Mouse (Mus musculus) liver, postnatal 0 days (tissue): ENCODE measurements around the gene Wdr34. TPM values are rescaled to one million over a fixed set of nuclear protein-coding genes. Genes with fewer than 3 reads are reported as not detected.
A peak's percentile ranks its signal among the peaks of the same experiment; 100 is the strongest.

Experiments used
- ATAC-seq: fragments of 200-750 bp; cut with Nextera tagmentation; 2 replicates; pipeline ENCODE4 v1.8.0; 2017; ENCODE audit warnings: mild to moderate bottlenecking, moderate library complexity
- DNase-seq: peaks from one replicate; pipeline ENCODE4 v3.0.0-alpha.2; 2016
- H3K27ac ChIP-seq: fragments of 300-500 bp; sonication (generic); 2 replicates; pipeline ENCODE4 v1.5.1; 2014; ENCODE audit warnings: antibody characterized with exemption, moderate library complexity, mild to moderate bottlenecking, low read depth
- H3K27me3 ChIP-seq: fragments of 300-500 bp; sonication (generic); 2 replicates; pipeline ENCODE4 v1.6.1; 2014; ENCODE audit warnings: low read length, control low read depth, mixed read lengths; ENCODE audit not compliant: insufficient read depth
- H3K36me3 ChIP-seq: fragments of 300-500 bp; sonication (generic); replicated peaks from 2 replicates; pipeline ENCODE4 v1.6.1; 2014; ENCODE audit warnings: mild to moderate bottlenecking, control low read depth, low read length, moderate library complexity, mixed read lengths; ENCODE audit not compliant: insufficient read depth
- H3K4me1 ChIP-seq: fragments of 300-500 bp; sonication (generic); 2 replicates; pipeline ENCODE4 v1.6.1; 2014; ENCODE audit warnings: antibody characterized with exemption, mild to moderate bottlenecking, control low read depth; ENCODE audit not compliant: insufficient read depth
- H3K4me2 ChIP-seq: fragments of 300-500 bp; sonication (generic); 2 replicates; pipeline ENCODE4 v1.6.1; 2014; ENCODE audit warnings: low read depth, mild to moderate bottlenecking, low read length, moderate library complexity, mixed read lengths
- H3K4me3 ChIP-seq: fragments of 300-500 bp; sonication (generic); 2 replicates; pipeline ENCODE4 v1.5.1; 2014; ENCODE audit warnings: low read depth, low read length
- H3K9ac ChIP-seq: fragments of 300-500 bp; sonication (generic); replicated peaks from 2 replicates; pipeline ENCODE4 v1.6.1; 2014; ENCODE audit warnings: mild to moderate bottlenecking, moderate library complexity
- H3K9me3 ChIP-seq: fragments of 300-500 bp; sonication (generic); 2 replicates; pipeline ENCODE4 v1.6.1; 2016; ENCODE audit warnings: mild to moderate bottlenecking, control low read depth, low read length, mixed read lengths
- CTCF ChIP-seq: sonication (generic); IDR thresholded peaks from 2 replicates; pipeline ENCODE4 v1.5.1; 2016; ENCODE audit warnings: antibody characterized with exemption, low read depth
- EP300 ChIP-seq: IDR thresholded peaks from 2 replicates; pipeline ENCODE4 v1.6.1; 2016; ENCODE audit warnings: antibody characterized with exemption, low read depth, mild to moderate bottlenecking
- WGBS: fragments of 180-500 bp; shearing (Covaris S2); extraction: QIAGEN DNeasy Blood & Tissue Kit; methylation state at CpG from one replicate; pipeline ENCODE4 v1.1.7; 2014; ENCODE audit not compliant: insufficient replicate concordance; 5-methylcytosine and 5-hydroxymethylcytosine counted together
- polyA plus RNA-seq: library from polyadenylated mRNA; unstranded; fragments of >200 nt; fragmentation: Nextera tagmentation; extraction: Ambion mirVana; gene quantifications from 2 replicates; pipeline ENCODE4 v1.2.1, GENCODE M21; 2015

Wdr34 gene
- polyA plus RNA-seq, 1 experiment from 2014 or later = 6.6 TPM

DNA sequence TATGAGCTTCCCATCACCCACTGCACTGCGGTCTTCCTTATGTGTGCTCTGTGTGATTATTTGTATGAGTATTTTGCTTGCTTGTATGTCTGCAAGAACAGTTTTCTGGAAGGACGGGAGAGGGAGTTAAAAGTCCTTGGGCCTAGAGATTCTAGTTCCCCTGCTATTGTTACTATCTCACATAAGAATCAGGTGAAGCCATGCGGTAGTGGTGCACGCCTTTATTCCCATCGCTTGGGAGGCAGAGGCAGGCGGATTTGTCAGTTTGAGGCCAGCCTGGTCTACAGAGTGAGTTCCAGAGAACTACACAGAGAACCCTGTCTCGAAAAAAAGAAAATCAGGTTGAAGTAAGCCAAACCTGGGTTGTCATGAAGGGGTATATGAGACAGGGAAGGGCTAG is 24.2 kb upstream of the Wdr34 start:
- Histone ChIP-seq H3K9me3 (no peaks in the 10 kb centered on the region), H3K4me2 (no peak overlapping the region), H3K36me3 (peaks cover 27% of the 10 kb centered on the region), H3K27me3 (no peaks in the 10 kb centered on the region), H3K27ac (no peak overlapping the region), H3K4me3 (no peak overlapping the region), H3K4me1 (peaks cover 8% of the 10 kb centered on the region), H3K9ac (no peak overlapping the region)
- DNase-seq (no peak), ATAC-seq (no peak)
- 73% methylated on average over 7 of the region's 7 CpGs for WGBS
- TF ChIP-seq CTCF = no peak

- Histone ChIP-seq H3K9ac (peak overlapping the region; percentile 96), H3K27ac (no peak overlapping the region), H3K27me3 (no peaks in the 10 kb centered on the region), H3K4me1 (peaks cover 28% of the 10 kb centered on the region), H3K9me3 (no peaks in the 10 kb centered on the region), H3K4me2 (peak overlapping the region; percentile 95), H3K4me3 (peak overlapping the region; percentile 96), H3K36me3 (peaks cover 23% of the 10 kb centered on the region)
- ATAC-seq (no peak), DNase-seq (no peak)
- no peak for TF ChIP-seq EP300
- TF ChIP-seq CTCF = no peak
- 29% methylated on average over 7 of the region's 7 CpGs for WGBS
Observed at GRCm38 (mm10) chr2:30067962-30068361, 19.3 kb upstream of the Wdr34 start.

- WGBS = under 1% methylated on average over 45 of the region's 69 CpGs
- Histone ChIP-seq H3K36me3 (peaks cover 20% of the 10 kb centered on the region), H3K27me3 (no peaks in the 10 kb centered on the region), H3K4me1 (peaks cover 28% of the 10 kb centered on the region), H3K27ac (peak overlapping the region; percentile 99), H3K4me3 (peak overlapping the region; percentile 96), H3K4me2 (peak overlapping the region; percentile 95), H3K9ac (peak overlapping the region; percentile 96), H3K9me3 (no peaks in the 10 kb centered on the region)
- no peak for ATAC-seq
- peak; percentile 64 for DNase-seq
- no peak for TF ChIP-seq EP300
- no peak for TF ChIP-seq CTCF
Observed at GRCm38 (mm10) chr2:30067031-30067888, 18.6 kb upstream of the Wdr34 start.

- DNase-seq = peak; percentile 97
Observed at GRCm38 (mm10) chr2:30066046-30066901, 17.6 kb upstream of the Wdr34 start.

GRCm38 (mm10) chr2:30064298-30064697 is 15.6 kb upstream of the Wdr34 start:
- Histone ChIP-seq H3K9me3 (no peaks in the 10 kb centered on the region), H3K4me2 (peak overlapping the region; percentile 94), H3K4me3 (no peak overlapping the region), H3K27me3 (no peaks in the 10 kb centered on the region), H3K36me3 (peaks cover 8% of the 10 kb centered on the region), H3K4me1 (peaks cover 38% of the 10 kb centered on the region), H3K27ac (peak overlapping the region; percentile 93; the same call in 1 of the 2 replicates), H3K9ac (peak overlapping the region; percentile 27; the same call in 1 of the 2 replicates)
- DNase-seq (no peak), ATAC-seq (no peak)
- 25% methylated on average over 3 of the region's 3 CpGs for WGBS
- TF ChIP-seq EP300 (no peak), CTCF (no peak)

More at GRCm38 (mm10) chr2:30066046-30066901, 17.6 kb upstream of the Wdr34 start:
- H3K4me1 ChIP-seq = peaks cover 34% of the 10 kb centered on the region
- WGBS = 4% methylated on average over 52 of the region's 101 CpGs
- H3K4me3 ChIP-seq = peak overlapping the region; percentile 96
- TF ChIP-seq CTCF (no peak), EP300 (no peak)
- ATAC-seq = peak; percentile 91
- peak overlapping the region; percentile 96 for H3K9ac ChIP-seq
- H3K27ac ChIP-seq = peak overlapping the region; percentile 99
- no peaks in the 10 kb centered on the region for H3K9me3 ChIP-seq
- H3K4me2 ChIP-seq = peak overlapping the region; percentile 95
- peaks cover 20% of the 10 kb centered on the region for H3K36me3 ChIP-seq
- no peaks in the 10 kb centered on the region for H3K27me3 ChIP-seq

- Histone ChIP-seq H3K4me1 (peaks cover 38% of the 10 kb centered on the region), H3K9ac (peak overlapping the region; percentile 80), H3K4me3 (peak overlapping the region; percentile 54), H3K9me3 (no peaks in the 10 kb centered on the region), H3K36me3 (peaks cover 3% of the 10 kb centered on the region), H3K4me2 (peak overlapping the region; percentile 94), H3K27ac (peak overlapping the region; percentile 93), H3K27me3 (no peaks in the 10 kb centered on the region)
- DNase-seq = no peak
- no peak for ATAC-seq
- 6% methylated on average over 3 of the region's 3 CpGs for WGBS
- TF ChIP-seq CTCF (no peak), EP300 (no peak)
Observed at GRCm38 (mm10) chr2:30063791-30064190, 15.1 kb upstream of the Wdr34 start.
